Mouse (Mus musculus): Measurements from ENCODE around the gene Gm19345.
A peak's percentile ranks its signal among the peaks of the same experiment; 100 is the strongest.

The Gm19345 gene

GRCm38 (mm10) chr7:19822193-19822592, 29.6 kb upstream of the Gm19345 start:
- no peak for TF ChIP-seq GATA4 (IDR thresholded peaks at IDR 0.05; ENCODE audit: insufficient replicate concordance, low read length)

GRCm38 (mm10) chr7:19822604-19823058, 29.2 kb upstream of the Gm19345 start, which contains the start of gene Bcl3:
TSS of gene Bcl3 (minus strand) at chr7:19822770.
- TF ChIP-seq GATA4 (IDR thresholded peaks at IDR 0.05; ENCODE audit: insufficient replicate concordance, low read length) = peak; percentile 9; the same call in 1 of the 2 replicates

GRCm38 (mm10) chr7:19823256-19824181, 28.3 kb upstream of the Gm19345 start:
- peak; percentile 37; the same call in 1 of the 2 replicates for TF ChIP-seq GATA4 (IDR thresholded peaks at IDR 0.05; ENCODE audit: insufficient replicate concordance, low read length)

GRCm38 (mm10) chr7:19824182-19824973, 27.4 kb upstream of the Gm19345 start:
- no peak; the same call in 1 of the 2 replicates for TF ChIP-seq GATA4 (IDR thresholded peaks at IDR 0.05; ENCODE audit: insufficient replicate concordance, low read length)

GRCm38 (mm10) chr7:19826756-19827155, 25.0 kb upstream of the Gm19345 start:
- TF ChIP-seq GATA4 (IDR thresholded peaks at IDR 0.05; ENCODE audit: insufficient replicate concordance, low read length) = no peak

- no peak for TF ChIP-seq GATA4 (IDR thresholded peaks at IDR 0.05; ENCODE audit: insufficient replicate concordance, low read length)
Observed at GRCm38 (mm10) chr7:19829694-19830093, 22.1 kb upstream of the Gm19345 start.

GRCm38 (mm10) chr7:19830682-19831156, 21.1 kb upstream of the Gm19345 start:
- TF ChIP-seq GATA4 (IDR thresholded peaks at IDR 0.05; ENCODE audit: insufficient replicate concordance, low read length) = peak; percentile 93; the same call in 1 of the 2 replicates

- no peak for TF ChIP-seq GATA4 (IDR thresholded peaks at IDR 0.05; ENCODE audit: insufficient replicate concordance, low read length)
Observed at GRCm38 (mm10) chr7:19831837-19832236, 20.0 kb upstream of the Gm19345 start.

GRCm38 (mm10) chr7:19834055-19834454, 17.7 kb upstream of the Gm19345 start:
- no peak for TF ChIP-seq GATA4 (IDR thresholded peaks at IDR 0.05; ENCODE audit: insufficient replicate concordance, low read length)

GRCm38 (mm10) chr7:19836843-19837242, 15.0 kb upstream of the Gm19345 start:
- no peak for TF ChIP-seq GATA4 (IDR thresholded peaks at IDR 0.05; ENCODE audit: insufficient replicate concordance, low read length)

- no peak for TF ChIP-seq GATA4 (IDR thresholded peaks at IDR 0.05; ENCODE audit: insufficient replicate concordance, low read length)
Observed at GRCm38 (mm10) chr7:19840371-19840770, 11.4 kb upstream of the Gm19345 start.

GRCm38 (mm10) chr7:19840936-19841335, 10.9 kb upstream of the Gm19345 start:
- no peak for TF ChIP-seq GATA4 (IDR thresholded peaks at IDR 0.05; ENCODE audit: insufficient replicate concordance, low read length)

- TF ChIP-seq GATA4 (IDR thresholded peaks at IDR 0.05; ENCODE audit: insufficient replicate concordance, low read length) = no peak
Observed at GRCm38 (mm10) chr7:19841686-19842413, 10.0 kb upstream of the Gm19345 start.

- TF ChIP-seq GATA4 (IDR thresholded peaks at IDR 0.05; ENCODE audit: insufficient replicate concordance, low read length) = no peak
Observed at GRCm38 (mm10) chr7:19842885-19843504, 8.8 kb upstream of the Gm19345 start.
